In genomic region chr19:53248023-53248494, GRCm38 (mm10) we compare ENCODE assay signal across 8 mouse cellular contexts.
DNase-seq lines count a peak whose midpoint lies in the region; ATAC-seq and TF ChIP-seq lines count a peak whose summit lies in the region.

No protein-coding gene starts in this region.

- H3K9me3 ChIP-seq in embryonic facial prominence, embryonic 15.5 days (replicated peaks) = no peaks in the 10 kb centered on the region
- H3K9me3 ChIP-seq in liver, embryonic 16.5 days (replicated peaks; ENCODE audit: control insufficient read depth, low read length) = no peaks in the 10 kb centered on the region
- H3K9me3 ChIP-seq in neural tube, embryonic 12.5 days = no peaks in the 10 kb centered on the region

- intact Hi-C loops in heart, postnatal 14 days (cut with DNase I) = loop anchor here (1.0 to 2.0 kb wide), 3 partner anchors 63 to 121 kb away; partner anchors contain the start of gene Mxi1

- H3K27me3 ChIP-seq in embryonic facial prominence, embryonic 15.5 days = no peaks in the 10 kb centered on the region
- H3K27me3 ChIP-seq in liver, embryonic 16.5 days (ENCODE audit: control insufficient read depth, insufficient read depth, low read depth, low read length) = no peaks in the 10 kb centered on the region
- H3K27me3 ChIP-seq in neural tube, embryonic 12.5 days (replicated peaks) = no peaks in the 10 kb centered on the region

- no peak for TF ChIP-seq POLR2A in brain, embryonic 14.5 days (IDR thresholded peaks at IDR 0.05; ENCODE audit: borderline replicate concordance, extremely low read depth, insufficient read depth, insufficient read length, poor library complexity, severe bottlenecking)

- H3K9ac ChIP-seq in embryonic facial prominence, embryonic 15.5 days = no peak overlapping the region
- 0 out of 2 replicates have a peak overlapping the region, but pooled peaks have one; percentile 35 for H3K9ac ChIP-seq in liver, embryonic 16.5 days (ENCODE audit: low read depth, low read length)
- H3K9ac ChIP-seq in neural tube, embryonic 12.5 days = no peak overlapping the region

- 13% methylated on average over 11 of the region's 11 CpGs for WGBS in embryonic facial prominence, embryonic 15.5 days
- WGBS in liver, embryonic 16.5 days (ENCODE audit: insufficient replicate concordance) = 17% methylated on average over 11 of the region's 11 CpGs
- 14% methylated on average over 11 of the region's 11 CpGs for WGBS in neural tube, embryonic 12.5 days

- H3K4me2 ChIP-seq in embryonic facial prominence, embryonic 15.5 days (replicated peaks) = peak overlapping the region; percentile 30; the same call in 1 of the 2 replicates
- peak overlapping the region; percentile 41 for H3K4me2 ChIP-seq in liver, embryonic 16.5 days (ENCODE audit: low read depth, low read length)
- H3K4me2 ChIP-seq in neural tube, embryonic 12.5 days (replicated peaks) = peak overlapping the region; percentile 42

- TF ChIP-seq CTCF in brain, embryonic 14.5 days (IDR thresholded peaks at IDR 0.05; ENCODE audit: borderline replicate concordance, extremely low read depth, insufficient read depth, insufficient read length) = peak; percentile 79; the same call in 1 of the 2 replicates

- 0 out of 2 replicates have a peak overlapping the region, but pooled peaks have one; percentile 10 for H3K4me3 ChIP-seq in embryonic facial prominence, embryonic 15.5 days (replicated peaks)
- no peak overlapping the region for H3K4me3 ChIP-seq in liver, embryonic 16.5 days (ENCODE audit: low read depth, low read length)
- no peak overlapping the region for H3K4me3 ChIP-seq in neural tube, embryonic 12.5 days

- H3K27ac ChIP-seq in embryonic facial prominence, embryonic 15.5 days (replicated peaks) = no peak overlapping the region
- H3K27ac ChIP-seq in liver, embryonic 16.5 days (ENCODE audit: low read length) = peak overlapping the region; percentile 33; the same call in 1 of the 2 replicates
- no peak overlapping the region for H3K27ac ChIP-seq in neural tube, embryonic 12.5 days

- no peaks in the 10 kb centered on the region for H3K4me1 ChIP-seq in embryonic facial prominence, embryonic 15.5 days
- H3K4me1 ChIP-seq in liver, embryonic 16.5 days (ENCODE audit: control insufficient read depth, low read depth, low read length) = peaks cover 30% of the 10 kb centered on the region
- H3K4me1 ChIP-seq in neural tube, embryonic 12.5 days = 0 out of 2 replicates have a peak, but pooled peaks cover 3% of the 10 kb centered on the region

- no peak for ATAC-seq in embryonic facial prominence, embryonic 15.5 days (ENCODE audit: insufficient number of reproducible peaks, low FRiP score, low TSS enrichment, low read depth)
- ATAC-seq in liver, embryonic 16.5 days (ENCODE audit: low read depth) = peak; percentile 39
- ATAC-seq in neural tube, embryonic 12.5 days (ENCODE audit: low FRiP score, low read depth) = peak; percentile 75

- DNase-seq in ES-CJ7 (ENCODE audit: low read depth, low spot score) = peak; percentile 73
- DNase-seq in brain, embryonic 14.5 days (ENCODE audit: low read depth) = peak; percentile 89
- DNase-seq in heart, postnatal 14 days = peak; percentile 39 to 64
- DNase-seq in kidney, postnatal 14 days = peak; percentile 78
- DNase-seq in thymus, postnatal 4 days = peak; percentile 41

- peaks cover 26% of the 10 kb centered on the region for H3K36me3 ChIP-seq in embryonic facial prominence, embryonic 15.5 days
- H3K36me3 ChIP-seq in liver, embryonic 16.5 days (ENCODE audit: control insufficient read depth, insufficient read depth) = peaks cover 10% of the 10 kb centered on the region
- no peaks in the 10 kb centered on the region for H3K36me3 ChIP-seq in neural tube, embryonic 12.5 days
